Mouse (Mus musculus) stomach, postnatal 0 days (tissue): ENCODE data around the gene Fbxl18.

Experiments
- CTCF ChIP-seq: IDR thresholded peaks from 2 replicates; pipeline ENCODE4 v1.5.1; 2016; ENCODE audit warnings: antibody characterized with exemption, low read depth, mild to moderate bottlenecking, moderate library complexity
- EP300 ChIP-seq: optimal IDR thresholded peaks from 2 replicates; pipeline ENCODE3; 2016; ENCODE audit warnings: antibody characterized with exemption

DNA sequence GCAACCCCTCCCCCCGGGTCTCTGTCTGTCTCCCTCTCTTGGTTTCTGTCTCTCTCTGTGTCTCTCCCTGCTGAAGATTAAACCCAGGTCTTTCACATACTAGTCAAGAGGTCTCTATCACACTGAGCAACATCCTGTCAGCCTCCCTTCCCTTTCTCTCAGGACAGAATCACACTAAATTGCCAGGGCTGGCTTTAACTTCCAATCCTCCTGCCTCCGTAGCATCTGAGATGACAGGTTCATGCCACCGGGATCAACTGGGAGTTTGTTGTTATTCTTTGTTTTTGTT is 31.7 kb upstream of the Fbxl18 start:
- no peak for TF ChIP-seq CTCF
- TF ChIP-seq EP300: no peak
